Mouse (Mus musculus) ES-E14 (cell line): ENCODE measurements around the gene T2. TPM values are rescaled to one million over a fixed set of nuclear protein-coding genes. Genes with fewer than 3 reads are reported as not detected.
"Not testable (repeated sequence)": the region's sequence is repeated elsewhere in the genome, so short reads cannot be mapped to it uniquely, and the experiment has no call there.

Source experiments
- DNase-seq: peaks from one replicate; pipeline ENCODE4 v3.0.0-alpha.2; 2013; ENCODE audit warnings: low read depth, low spot score
- H3K27ac ChIP-seq: 2 replicates; pipeline ENCODE4 v1.5.1; 2012; ENCODE audit warnings: low read depth, mild to moderate bottlenecking, low read length, moderate library complexity, mixed read lengths; ENCODE audit not compliant: poor library complexity, insufficient read depth, severe bottlenecking
- H3K36me3 ChIP-seq: 2 replicates; pipeline ENCODE4 v1.6.1; 2012; ENCODE audit warnings: mild to moderate bottlenecking, low read length, moderate library complexity, mixed read lengths; ENCODE audit not compliant: control insufficient read depth, poor library complexity, insufficient read depth, severe bottlenecking
- H3K4me1 ChIP-seq, 2 experiments: fragments of 150-350 bp in 1 of 2; sonication (generic) in 1 of 2; 2 replicates each; pipeline ENCODE4 v1.6.1; 2012; ENCODE audit warnings: low read length in 2 of 2, mild to moderate bottlenecking in 1 of 2, mixed read lengths in 1 of 2; ENCODE audit not compliant: control insufficient read depth in 2 of 2, insufficient read depth in 2 of 2, poor library complexity in 1 of 2
- H3K4me3 ChIP-seq, 2 experiments: fragments of 150-350 bp in 1 of 2; sonication (generic) in 1 of 2; 2 replicates each; pipeline ENCODE4 v1.5.1; 2012; ENCODE audit warnings: low read length in 2 of 2, low read depth in 1 of 2, mild to moderate bottlenecking in 1 of 2, mixed read lengths in 1 of 2; ENCODE audit not compliant: insufficient read depth in 1 of 2, poor library complexity in 1 of 2, severe bottlenecking in 1 of 2
- H3K9ac ChIP-seq: 2 replicates; pipeline ENCODE4 v1.6.1; 2012; ENCODE audit warnings: low read depth, mild to moderate bottlenecking, low read length, mixed read lengths; ENCODE audit not compliant: poor library complexity, insufficient read depth, severe bottlenecking
- H3K9me3 ChIP-seq: fragments of 150-350 bp; sonication (generic); 2 replicates; pipeline ENCODE4 v1.6.1; 2012; ENCODE audit warnings: low read depth, mild to moderate bottlenecking, low read length; ENCODE audit not compliant: control insufficient read depth, insufficient read depth
- CHD2 ChIP-seq: IDR thresholded peaks from 2 replicates; pipeline ENCODE4 v1.6.1; 2014; ENCODE audit warnings: mild to moderate bottlenecking, low read depth, low read length, inconsistent platforms
- HCFC1 ChIP-seq: IDR thresholded peaks from 2 replicates; pipeline ENCODE4 v1.6.1; 2012; ENCODE audit warnings: low read length, inconsistent platforms, borderline replicate concordance; ENCODE audit not compliant: insufficient read depth
- MAFK ChIP-seq: IDR thresholded peaks from 2 replicates; pipeline ENCODE4 v1.6.1; 2014; ENCODE audit warnings: mild to moderate bottlenecking, low read depth, low read length, inconsistent platforms; ENCODE audit not compliant: insufficient read depth
- ZC3H11A ChIP-seq: IDR thresholded peaks from 2 replicates; pipeline ENCODE4 v1.6.1; 2012; ENCODE audit warnings: low read depth, mild to moderate bottlenecking, inconsistent platforms, low read length, borderline replicate concordance
- ZNF384 ChIP-seq: IDR thresholded peaks from 2 replicates; pipeline ENCODE4 v1.6.1; 2012; ENCODE audit warnings: low read depth, low read length, inconsistent platforms
- in situ Hi-C, 2 experiments: fragments of 600-800 bp; cut with MboI; formaldehyde crosslinking; loops; one replicate each; pipeline ENCODE4 v1.15.1; 2025; ENCODE audit warnings: low sequenced_read_pairs in 2 of 2, inconsistent platforms in 1 of 2; ENCODE audit not compliant: unreplicated experiment in 2 of 2
- total RNA-seq: library from RNA; depleted of rRNA; stranded (reverse); fragments of 300-350 nt; gene quantifications from 2 replicates; pipeline ENCODE4 v1.2.3, GENCODE M21; 2012

T2 gene
- total RNA-seq, 1 experiment = 0.18 TPM

DNA sequence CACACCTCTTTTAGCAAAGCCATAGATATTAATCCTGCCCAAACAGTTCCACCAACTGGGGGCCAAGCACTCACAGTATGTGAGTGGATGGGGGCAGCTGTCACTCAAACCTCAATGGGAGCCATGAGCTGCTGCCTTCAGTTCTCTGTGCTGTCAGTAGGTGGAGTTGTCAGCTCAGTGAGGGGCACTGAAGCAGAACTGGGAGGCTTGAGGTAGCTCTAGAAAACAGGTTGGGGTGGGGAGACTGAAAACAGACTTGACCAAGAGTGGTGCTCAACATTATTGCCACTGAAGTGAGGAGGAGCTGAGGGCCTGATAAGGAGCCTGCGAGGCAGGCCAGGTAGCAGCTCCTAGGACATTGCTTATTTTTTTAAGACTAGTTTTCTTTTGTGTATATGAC lies 39.5 kb upstream of the T2 start:
- H3K36me3 ChIP-seq = 0 out of 2 replicates have a peak, but pooled peaks cover 2% of the 10 kb centered on the region
- no peaks in the 10 kb centered on the region for H3K9me3 ChIP-seq
- TF ChIP-seq ZNF384 = no peak
- no peak for TF ChIP-seq HCFC1
- TF ChIP-seq CHD2 = no peak
- TF ChIP-seq ZC3H11A = no peak
- TF ChIP-seq MAFK = no peak
- in situ Hi-C loops = no loop called here
- no peak overlapping the region for H3K4me3 ChIP-seq
- DNase-seq = no peak
- no peak overlapping the region for H3K27ac ChIP-seq
- no peak overlapping the region for H3K9ac ChIP-seq
- H3K4me1 ChIP-seq = peaks cover 2 to 3% of the 10 kb centered on the region in 2 experiments; a peak in 2 of 4 replicates

- in situ Hi-C loops = not testable (repeated sequence)
Measured at GRCm38 (mm10) chr17:8326877-8327276, 28.9 kb upstream of the T2 start.

DNA sequence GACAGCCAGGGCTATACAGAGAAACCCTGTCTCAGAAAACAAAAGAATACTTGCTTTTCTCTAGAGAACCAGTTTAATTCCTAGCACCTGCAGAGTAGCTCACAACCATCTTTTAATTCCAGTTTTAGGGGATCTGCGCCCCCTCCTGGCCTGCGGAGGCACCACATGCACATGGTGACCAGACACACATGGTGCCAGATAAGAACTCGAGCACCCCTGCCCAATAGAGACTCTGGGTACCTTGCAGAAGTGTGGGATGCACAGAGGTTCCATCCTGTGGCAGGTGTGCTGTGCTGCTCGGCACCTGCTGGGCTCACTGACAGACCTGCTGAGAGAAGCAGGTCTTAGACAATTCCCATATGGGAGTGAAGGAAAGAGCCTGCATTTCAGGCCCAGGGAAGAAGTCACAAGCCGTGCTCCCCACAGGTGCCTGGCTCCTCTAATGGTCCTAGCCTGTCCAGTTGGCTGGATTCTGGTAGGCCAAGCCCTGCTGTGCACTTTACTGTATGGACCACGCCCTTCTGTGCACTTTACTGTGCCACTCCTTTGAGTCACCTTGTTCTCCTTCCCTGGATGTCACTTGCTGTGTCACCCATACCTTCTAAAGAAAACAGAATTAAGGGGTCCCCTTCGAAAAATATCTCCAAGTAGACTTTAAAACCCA lies 27.1 kb upstream of the T2 start:
- in situ Hi-C loops = no loop called here
- DNase-seq = no peak
- H3K27ac ChIP-seq = no peak overlapping the region
- no peaks in the 10 kb centered on the region for H3K4me1 ChIP-seq
- H3K36me3 ChIP-seq = peaks cover 2% of the 10 kb centered on the region; the same call in 1 of the 2 replicates
- H3K9ac ChIP-seq = no peak overlapping the region
- H3K9me3 ChIP-seq = no peaks in the 10 kb centered on the region
- TF ChIP-seq HCFC1 = no peak
- no peak for TF ChIP-seq CHD2
- no peak for TF ChIP-seq MAFK
- TF ChIP-seq ZNF384 = no peak
- TF ChIP-seq ZC3H11A = no peak
- no peak overlapping the region for H3K4me3 ChIP-seq

More at GRCm38 (mm10) chr17:8326877-8327276, 28.9 kb upstream of the T2 start:
- not testable (repeated sequence) for H3K27ac ChIP-seq, H3K4me3 ChIP-seq, H3K9ac ChIP-seq, DNase-seq, H3K4me1 ChIP-seq, H3K36me3 ChIP-seq, H3K9me3 ChIP-seq

GRCm38 (mm10) chr17:8330602-8331001 lies 25.2 kb upstream of the T2 start:
- TF ChIP-seq HCFC1 (no peak), CHD2 (no peak), ZC3H11A (no peak), ZNF384 (no peak), MAFK (no peak)
- in situ Hi-C loops = no loop called here

DNA sequence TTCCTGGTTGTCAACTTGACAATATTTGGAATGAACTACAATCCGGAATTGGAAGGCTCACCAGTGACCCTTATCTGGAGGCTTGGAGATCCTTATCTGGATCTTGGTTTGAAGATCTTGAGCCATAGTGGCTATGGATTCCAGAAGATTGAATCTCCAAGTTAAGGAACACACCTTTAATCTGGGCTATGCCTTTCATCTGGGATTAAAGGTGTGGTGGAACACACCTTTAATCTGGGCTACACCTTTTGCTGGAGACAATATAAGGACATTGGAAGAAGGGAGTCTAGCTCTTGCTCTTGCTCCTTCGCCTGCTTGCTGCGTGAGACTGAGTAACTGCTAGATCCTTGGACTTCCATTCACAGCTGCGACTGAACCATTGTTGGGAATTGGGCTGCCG lies 18.6 kb upstream of the T2 start, which contains the start of gene Prr18:
TSS of gene Prr18 (plus strand) at position 301 of the 400 bp plus-strand sequence.
- H3K9ac ChIP-seq, in situ Hi-C loops, H3K4me3 ChIP-seq, DNase-seq, H3K27ac ChIP-seq, H3K36me3 ChIP-seq, H3K4me1 ChIP-seq, H3K9me3 ChIP-seq: not testable (repeated sequence)

More at GRCm38 (mm10) chr17:8330602-8331001, 25.2 kb upstream of the T2 start:
- Histone ChIP-seq H3K9ac (no peak overlapping the region), H3K9me3 (no peaks in the 10 kb centered on the region), H3K4me3 (no peak overlapping the region), H3K27ac (no peak overlapping the region), H3K36me3 (no peaks in the 10 kb centered on the region), H3K4me1 (no peaks in the 10 kb centered on the region)
- no peak for DNase-seq
